Mouse (Mus musculus) forebrain, embryonic 16.5 days (tissue): Measurements from ENCODE around the gene Mroh3. TPM values are rescaled to one million over a fixed set of nuclear protein-coding genes. Genes with fewer than 3 reads are reported as not detected.
A peak's percentile ranks its signal among the peaks of the same experiment; 100 is the strongest.

Experiments used
- ATAC-seq: fragments of 200-750 bp; cut with Nextera tagmentation; 2 replicates; pipeline ENCODE4 v1.8.0; 2017; ENCODE audit warnings: mild to moderate bottlenecking, moderate library complexity
- H3K27ac ChIP-seq: fragments of 300-500 bp; sonication (generic); 2 replicates; pipeline ENCODE4 v1.5.1; 2014; ENCODE audit warnings: low read length, control low read depth
- H3K27me3 ChIP-seq: fragments of 300-500 bp; sonication (generic); replicated peaks from 2 replicates; pipeline ENCODE4 v1.6.1; 2014; ENCODE audit warnings: low read length; ENCODE audit not compliant: control insufficient read depth, insufficient read depth
- H3K36me3 ChIP-seq: fragments of 300-500 bp; sonication (generic); 2 replicates; pipeline ENCODE4 v1.6.1; 2014; ENCODE audit not compliant: control insufficient read depth, insufficient read depth
- H3K4me1 ChIP-seq: fragments of 300-500 bp; sonication (generic); replicated peaks from 2 replicates; pipeline ENCODE4 v1.6.1; 2014; ENCODE audit warnings: low read length; ENCODE audit not compliant: control insufficient read depth, insufficient read depth
- H3K4me2 ChIP-seq: fragments of 300-500 bp; sonication (generic); 2 replicates; pipeline ENCODE4 v1.6.1; 2014; ENCODE audit warnings: mild to moderate bottlenecking, low read length, control low read depth
- H3K4me3 ChIP-seq: fragments of 300-500 bp; sonication (generic); replicated peaks from 2 replicates; pipeline ENCODE4 v1.5.1; 2014; ENCODE audit warnings: mild to moderate bottlenecking, low read length, control low read depth
- H3K9ac ChIP-seq: fragments of 300-500 bp; sonication (generic); replicated peaks from 2 replicates; pipeline ENCODE4 v1.6.1; 2014; ENCODE audit warnings: low read depth, low read length, control low read depth
- H3K9me3 ChIP-seq: fragments of 300-500 bp; sonication (generic); 2 replicates; pipeline ENCODE4 v1.6.1; 2016; ENCODE audit warnings: low read length; ENCODE audit not compliant: control insufficient read depth
- WGBS: fragments of 180-500 bp; shearing (Covaris S2); extraction: QIAGEN DNeasy Blood & Tissue Kit; methylation state at CpG from one replicate; pipeline ENCODE4 v1.1.7; 2014; 5-methylcytosine and 5-hydroxymethylcytosine counted together
- polyA plus RNA-seq: library from polyadenylated mRNA; unstranded; fragments of >200 nt; fragmentation: Nextera tagmentation; extraction: Ambion mirVana; gene quantifications from 2 replicates; pipeline ENCODE4 v1.2.1, GENCODE M21; 2015

The Mroh3 gene
- polyA plus RNA-seq, 1 experiment from 2014 or later, result 0.16 TPM

DNA sequence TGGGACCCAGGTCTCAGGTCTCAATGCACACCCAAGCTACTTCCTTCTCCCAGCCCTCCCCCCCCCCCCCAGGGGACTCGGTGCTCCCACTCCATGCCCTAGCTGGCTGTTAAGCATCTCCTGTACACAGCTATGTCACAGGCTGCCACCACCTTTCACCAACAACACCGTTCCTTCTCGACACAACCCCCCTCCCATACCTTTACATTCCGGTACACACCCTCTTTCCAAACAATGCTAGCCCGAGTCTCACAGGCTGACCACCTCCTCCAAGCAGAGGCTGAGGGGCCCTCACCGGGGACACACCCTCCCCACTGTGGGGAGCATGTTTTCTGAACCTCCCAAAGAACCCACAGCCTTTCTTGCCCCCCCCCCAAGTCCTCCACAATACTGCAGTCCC is 19.0 kb upstream of the Mroh3 start:
- H3K27ac ChIP-seq, result no peak overlapping the region
- 6% methylated on average over 5 of the region's 6 CpGs for WGBS
- H3K4me2 ChIP-seq, result peak overlapping the region; percentile 88
- no peaks in the 10 kb centered on the region for H3K27me3 ChIP-seq
- H3K36me3 ChIP-seq, result no peaks in the 10 kb centered on the region
- H3K9ac ChIP-seq, result peak overlapping the region; percentile 27; the same call in 1 of the 2 replicates
- peaks cover 44% of the 10 kb centered on the region for H3K4me1 ChIP-seq
- peak overlapping the region; percentile 72 for H3K4me3 ChIP-seq
- no peaks in the 10 kb centered on the region for H3K9me3 ChIP-seq
- ATAC-seq, result no peak

DNA sequence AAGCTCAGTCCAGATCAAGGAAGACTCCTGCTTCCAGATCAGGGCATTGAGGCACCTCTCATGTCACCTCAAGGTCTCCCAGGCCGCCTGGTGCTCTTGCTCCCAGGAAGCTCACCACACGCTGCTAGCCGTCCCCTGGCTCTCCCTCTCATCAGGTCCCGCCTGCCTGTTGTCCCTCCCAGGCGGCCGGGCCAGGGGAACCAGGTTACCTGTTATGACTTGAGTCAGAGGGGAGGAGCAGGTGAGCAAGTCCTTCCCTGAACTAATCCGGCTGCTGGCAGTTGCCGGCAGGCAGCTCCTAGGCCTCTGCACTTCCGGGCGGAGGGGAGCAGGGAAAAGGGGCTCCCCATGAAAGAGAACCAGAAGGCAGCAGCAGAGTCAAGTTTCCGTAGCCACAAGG is 17.6 kb upstream of the Mroh3 start:
- Histone ChIP-seq H3K27ac (no peak overlapping the region), H3K4me1 (peaks cover 44% of the 10 kb centered on the region), H3K36me3 (no peaks in the 10 kb centered on the region; the same call in 1 of the 2 replicates), H3K9ac (no peak overlapping the region), H3K27me3 (no peaks in the 10 kb centered on the region), H3K4me3 (no peak overlapping the region), H3K4me2 (no peak overlapping the region), H3K9me3 (no peaks in the 10 kb centered on the region)
- 34% methylated on average over 11 of the region's 11 CpGs for WGBS
- ATAC-seq, result no peak

- Histone ChIP-seq H3K4me1 (peaks cover 44% of the 10 kb centered on the region), H3K9ac (no peak overlapping the region), H3K9me3 (no peaks in the 10 kb centered on the region), H3K27me3 (no peaks in the 10 kb centered on the region), H3K4me3 (no peak overlapping the region), H3K27ac (no peak overlapping the region), H3K4me2 (no peak overlapping the region), H3K36me3 (no peaks in the 10 kb centered on the region; the same call in none of the 2 replicates)
- ATAC-seq, result no peak
- WGBS, result 12% methylated on average over 6 of the region's 6 CpGs
These were observed 16.4 kb upstream of the Mroh3 start for GRCm38 (mm10) chr1:136229040-136229373.

GRCm38 (mm10) chr1:136228328-136229039 is 15.9 kb upstream of the Mroh3 start:
- Histone ChIP-seq H3K4me2 (no peak overlapping the region), H3K9ac (no peak overlapping the region), H3K36me3 (no peaks in the 10 kb centered on the region; the same call in none of the 2 replicates), H3K27me3 (no peaks in the 10 kb centered on the region), H3K27ac (no peak overlapping the region), H3K4me1 (peaks cover 44% of the 10 kb centered on the region), H3K9me3 (no peaks in the 10 kb centered on the region), H3K4me3 (no peak overlapping the region)
- 13% methylated on average over 13 of the region's 13 CpGs for WGBS
- no peak for ATAC-seq

GRCm38 (mm10) chr1:136227870-136228269 is 15.2 kb upstream of the Mroh3 start:
- Histone ChIP-seq H3K4me3 (no peak overlapping the region), H3K4me2 (no peak overlapping the region), H3K4me1 (peaks cover 41% of the 10 kb centered on the region), H3K27me3 (no peaks in the 10 kb centered on the region), H3K9me3 (no peaks in the 10 kb centered on the region), H3K27ac (no peak overlapping the region), H3K36me3 (no peaks in the 10 kb centered on the region; the same call in none of the 2 replicates), H3K9ac (no peak overlapping the region)
- whole genome bisulfite sequencing, result 51% methylated on average over 4 of the region's 4 CpGs
- ATAC-seq, result no peak

DNA sequence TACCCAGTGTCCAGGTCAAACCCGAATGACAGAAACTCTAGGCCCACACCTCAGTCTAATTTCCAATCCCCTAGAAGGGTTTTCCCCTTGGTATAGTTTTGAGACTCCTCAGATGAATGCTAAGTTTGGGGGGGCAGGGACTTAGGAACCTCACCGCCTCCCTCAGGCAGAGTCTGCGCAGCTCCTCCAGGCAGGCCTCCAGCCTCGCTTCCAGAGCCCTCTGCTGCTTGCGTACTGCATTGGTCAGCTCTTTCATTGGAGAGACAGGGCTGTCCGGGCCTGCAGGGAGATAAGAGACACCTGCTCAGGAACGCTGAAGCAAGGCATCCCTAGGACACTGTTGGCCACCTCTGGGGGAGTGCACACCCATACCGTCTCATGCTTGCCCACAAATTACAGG is 14.0 kb upstream of the Mroh3 start:
- Histone ChIP-seq H3K27me3 (no peaks in the 10 kb centered on the region), H3K4me1 (peaks cover 28% of the 10 kb centered on the region), H3K4me2 (no peak overlapping the region), H3K36me3 (no peaks in the 10 kb centered on the region; the same call in none of the 2 replicates), H3K4me3 (no peak overlapping the region), H3K9me3 (no peaks in the 10 kb centered on the region), H3K9ac (no peak overlapping the region), H3K27ac (no peak overlapping the region)
- WGBS, result 96% methylated on average over 8 of the region's 8 CpGs
- ATAC-seq, result no peak

DNA sequence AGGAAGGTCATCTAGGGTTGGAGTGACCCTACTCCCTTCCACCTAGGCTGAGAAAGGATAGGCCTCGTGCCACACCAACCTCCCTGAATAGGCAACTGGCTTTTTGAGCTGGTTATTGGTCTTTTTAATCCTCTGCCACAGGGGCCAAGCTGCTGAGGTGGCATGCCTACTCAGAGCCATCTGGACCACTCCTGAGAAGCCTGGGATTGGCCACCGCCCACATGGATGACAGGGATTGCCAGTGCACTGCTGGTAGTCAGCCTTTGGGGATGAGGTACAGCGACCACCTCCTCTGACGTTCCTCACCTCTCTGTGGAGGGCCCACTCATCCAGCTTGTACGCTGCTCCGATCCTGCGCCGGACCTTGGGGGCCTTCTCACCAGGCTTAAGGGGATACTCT is 13.2 kb upstream of the Mroh3 start:
- Histone ChIP-seq H3K4me2 (no peak overlapping the region), H3K27me3 (no peaks in the 10 kb centered on the region), H3K9me3 (no peaks in the 10 kb centered on the region), H3K36me3 (no peaks in the 10 kb centered on the region; the same call in none of the 2 replicates), H3K4me3 (no peak overlapping the region), H3K4me1 (peaks cover 22% of the 10 kb centered on the region), H3K27ac (no peak overlapping the region), H3K9ac (no peak overlapping the region)
- ATAC-seq, result no peak
- WGBS, result 93% methylated on average over 8 of the region's 8 CpGs

GRCm38 (mm10) chr1:136223758-136224342 is 11.2 kb upstream of the Mroh3 start:
- ATAC-seq, result no peak
- Histone ChIP-seq H3K27me3 (no peaks in the 10 kb centered on the region), H3K4me1 (peaks cover 7% of the 10 kb centered on the region), H3K4me2 (no peak overlapping the region), H3K9ac (no peak overlapping the region), H3K36me3 (no peaks in the 10 kb centered on the region; the same call in none of the 2 replicates), H3K4me3 (no peak overlapping the region), H3K9me3 (no peaks in the 10 kb centered on the region), H3K27ac (no peak overlapping the region)
- 93% methylated on average over 10 of the region's 10 CpGs for WGBS

GRCm38 (mm10) chr1:136222386-136222785 is 9.8 kb upstream of the Mroh3 start:
- 92% methylated on average over 10 of the region's 10 CpGs for WGBS

More at GRCm38 (mm10) chr1:136222386-136222785, 9.8 kb upstream of the Mroh3 start:
- H3K27me3 ChIP-seq, result no peaks in the 10 kb centered on the region
- H3K4me1 ChIP-seq, result no peaks in the 10 kb centered on the region
- no peak overlapping the region for H3K4me2 ChIP-seq
- H3K9ac ChIP-seq, result no peak overlapping the region
- ATAC-seq, result no peak
- H3K27ac ChIP-seq, result no peak overlapping the region
- H3K9me3 ChIP-seq, result no peaks in the 10 kb centered on the region
- no peaks in the 10 kb centered on the region; the same call in none of the 2 replicates for H3K36me3 ChIP-seq
- no peak overlapping the region for H3K4me3 ChIP-seq
